Mouse (Mus musculus) testis, adult 2 months (tissue): ENCODE data around the gene Hoxa2.

Source experiments
- CTCF ChIP-seq: fragments of 200-500 bp; IDR thresholded peaks from 2 replicates; pipeline ENCODE4 v1.5.1; 2012; ENCODE audit warnings: low read depth, mild to moderate bottlenecking, inconsistent platforms, low read length, moderate library complexity; ENCODE audit not compliant: control insufficient read depth, insufficient read depth, insufficient replicate concordance
- POLR2A ChIP-seq: fragments of 200-500 bp; IDR thresholded peaks from 2 replicates; pipeline ENCODE4 v1.6.1; 2012; ENCODE audit warnings: low read depth, mild to moderate bottlenecking, inconsistent platforms, low read length, moderate library complexity; ENCODE audit not compliant: control insufficient read depth

GRCm38 (mm10) chr6:52173648-52174047 lies 9.0 kb upstream of the Hoxa2 start:
- TF ChIP-seq CTCF (no peak), POLR2A (no peak)
